Mouse (Mus musculus) embryonic fibroblast, embryonic 13.5 days (primary cell): ENCODE data around the gene Rnf208.

ENCODE experiments used
- CTCF ChIP-seq: IDR thresholded peaks from 2 replicates; pipeline ENCODE4 v1.5.1; 2011; ENCODE audit warnings: mild to moderate bottlenecking, control low read depth, low read length, moderate library complexity, borderline replicate concordance; ENCODE audit not compliant: insufficient read depth
- POLR2A ChIP-seq: IDR thresholded peaks from 2 replicates; pipeline ENCODE4 v1.6.1; 2011; ENCODE audit warnings: low read depth, mild to moderate bottlenecking, control low read depth, low read length, moderate library complexity

DNA sequence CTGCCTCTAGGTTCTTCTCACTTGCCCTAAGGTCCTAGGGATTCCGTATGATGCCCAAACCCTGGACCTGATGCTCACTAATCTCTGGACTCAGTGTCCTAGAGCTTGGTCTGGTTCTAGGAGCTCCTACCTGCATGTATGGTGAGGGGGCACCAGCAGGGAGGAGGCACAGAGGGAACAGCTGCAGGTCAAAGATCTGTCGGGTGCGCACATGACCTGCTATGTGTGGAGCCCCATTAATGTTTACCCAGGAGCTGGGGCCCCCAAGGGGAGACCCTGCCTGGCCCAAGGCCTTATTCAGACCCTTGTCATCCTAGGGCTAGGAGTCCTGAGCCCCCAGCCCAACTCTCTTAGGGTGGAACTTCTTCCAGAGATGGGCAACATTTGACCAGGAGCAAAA, 8.0 kb upstream of the Rnf208 start, which contains the start of gene Slc34a3:
- TF ChIP-seq CTCF (no peak), POLR2A (no peak)
